Mouse (Mus musculus) right cerebral cortex, postnatal 14 days (tissue): ENCODE data around the gene Tspyl1.

Experiments
- DNase-seq: peaks from one replicate; pipeline ENCODE4 v3.0.0; 2022

Tspyl1 gene

DNA sequence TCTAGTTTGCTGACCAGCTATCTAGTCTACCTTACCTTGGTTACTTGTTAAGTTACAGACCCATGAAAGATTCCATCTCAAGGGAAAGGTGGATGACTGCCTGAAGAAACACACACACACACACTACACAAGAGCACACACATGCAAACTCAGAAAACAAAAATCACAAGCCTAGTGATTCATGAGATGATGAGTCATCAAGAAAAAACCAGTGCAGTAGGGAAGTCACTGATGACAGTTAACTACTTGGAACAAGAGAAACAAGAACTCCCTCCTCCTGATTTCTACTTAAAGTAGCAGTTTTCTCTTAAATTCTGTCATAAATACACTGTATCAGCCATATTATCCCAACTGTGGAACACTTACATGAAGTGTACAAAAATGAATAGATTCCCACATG, 25.1 kb downstream of the Tspyl1 start:
- no peak for DNase-seq

DNA sequence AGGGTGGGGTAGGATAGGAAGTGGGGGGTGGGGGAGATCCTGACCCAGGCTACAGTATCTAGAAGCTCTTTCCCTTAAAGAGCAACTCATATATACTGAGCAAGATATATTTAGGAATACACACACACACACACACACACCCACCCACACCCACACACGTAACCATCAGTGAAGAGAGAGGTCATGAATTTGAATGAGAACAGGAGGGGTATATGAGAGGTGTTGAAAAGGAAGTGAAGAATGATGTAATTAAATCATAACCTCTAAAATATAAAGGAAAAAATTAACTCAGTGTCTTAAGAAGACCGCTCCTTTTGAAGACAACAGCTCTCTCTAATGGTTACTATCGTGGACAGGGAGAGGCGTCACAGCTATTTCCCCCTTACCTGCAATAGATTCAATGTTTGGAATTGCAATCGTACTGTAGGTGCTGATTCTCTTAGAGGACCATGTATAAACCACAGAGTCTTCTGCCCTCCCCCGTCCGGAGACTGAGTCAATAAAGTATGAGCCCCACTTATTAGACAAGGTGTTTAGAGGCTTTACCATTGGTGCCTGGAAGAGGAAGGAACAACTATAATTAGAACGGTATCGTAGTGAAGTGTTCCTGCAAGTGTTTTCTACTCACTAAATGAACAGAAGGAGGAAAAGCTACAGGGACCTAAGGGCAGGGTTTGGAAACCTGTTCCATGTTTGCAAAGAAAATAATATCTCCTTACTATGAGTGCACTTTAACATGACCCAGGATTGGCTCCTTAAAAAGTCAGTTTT, 28.1 kb downstream of the Tspyl1 start:
- DNase-seq = no peak

DNA sequence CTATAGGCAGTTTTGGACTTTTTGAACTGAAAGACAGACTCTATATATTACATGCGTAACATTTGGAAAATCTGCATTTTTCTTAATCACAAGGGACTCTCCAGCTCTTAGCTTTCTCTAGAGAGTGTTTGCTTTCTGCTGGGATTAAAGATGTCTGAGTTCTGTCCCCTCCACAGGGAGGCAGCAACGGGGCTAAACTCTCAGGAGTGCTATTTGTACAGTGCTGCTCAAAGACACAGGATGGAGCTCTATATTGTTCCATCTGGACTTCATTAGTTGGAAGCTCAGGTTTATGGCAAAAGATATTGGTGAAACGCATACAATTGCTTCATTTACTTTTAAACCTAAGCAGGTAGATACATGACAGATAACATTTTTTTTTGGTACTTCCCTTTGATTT, 30.5 kb downstream of the Tspyl1 start:
- DNase-seq = no peak

DNA sequence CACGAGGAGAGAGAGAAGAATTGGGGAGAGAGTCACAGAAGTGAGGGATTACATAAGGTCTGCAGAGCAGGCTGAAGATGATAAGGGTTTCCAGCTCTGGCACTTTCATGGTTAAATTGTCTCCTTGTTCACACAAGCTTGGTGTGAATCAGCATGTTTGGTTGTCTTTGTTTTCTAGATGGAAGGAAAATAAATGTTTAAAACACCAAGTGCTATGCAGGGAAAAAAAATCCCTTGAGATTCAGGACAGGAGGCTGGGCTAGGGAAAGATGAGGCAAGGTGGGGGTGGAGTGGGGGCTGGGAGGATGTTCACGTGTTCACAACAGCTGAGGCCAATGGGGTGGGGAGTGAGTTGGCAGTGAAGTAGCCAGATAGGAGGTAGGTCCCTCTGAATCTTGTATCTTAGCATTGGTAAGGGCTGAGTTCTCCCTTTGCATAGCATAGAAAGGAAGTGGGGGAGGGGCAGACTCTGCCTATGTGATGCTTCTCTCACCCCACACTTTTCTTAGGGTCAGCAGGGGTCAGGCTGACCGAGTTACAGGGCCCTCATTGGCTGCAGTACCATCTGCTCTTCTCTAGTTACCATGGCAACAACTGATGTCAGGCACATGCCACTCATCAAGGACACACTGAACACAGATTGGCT, 34.7 kb downstream of the Tspyl1 start:
- DNase-seq = peak; percentile 58

DNA sequence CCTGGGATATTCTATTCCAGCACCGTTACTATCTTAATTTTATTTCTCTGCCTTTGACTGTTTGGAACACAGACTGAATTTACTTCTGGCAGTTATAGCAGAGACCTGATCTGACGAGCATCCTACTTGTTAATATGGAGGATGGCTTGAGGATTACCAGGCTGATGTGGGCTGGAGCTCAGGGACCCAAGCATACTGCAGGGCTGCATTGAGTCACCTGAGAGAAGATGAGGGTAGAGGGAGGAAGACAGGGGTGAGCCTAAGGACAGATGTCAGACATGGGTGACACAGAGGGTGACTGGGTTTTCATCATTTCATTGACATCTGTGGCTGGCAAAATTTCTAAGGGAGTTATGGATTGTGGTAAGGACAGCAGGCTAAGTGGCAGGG, 35.2 kb downstream of the Tspyl1 start:
- DNase-seq = no peak

DNA sequence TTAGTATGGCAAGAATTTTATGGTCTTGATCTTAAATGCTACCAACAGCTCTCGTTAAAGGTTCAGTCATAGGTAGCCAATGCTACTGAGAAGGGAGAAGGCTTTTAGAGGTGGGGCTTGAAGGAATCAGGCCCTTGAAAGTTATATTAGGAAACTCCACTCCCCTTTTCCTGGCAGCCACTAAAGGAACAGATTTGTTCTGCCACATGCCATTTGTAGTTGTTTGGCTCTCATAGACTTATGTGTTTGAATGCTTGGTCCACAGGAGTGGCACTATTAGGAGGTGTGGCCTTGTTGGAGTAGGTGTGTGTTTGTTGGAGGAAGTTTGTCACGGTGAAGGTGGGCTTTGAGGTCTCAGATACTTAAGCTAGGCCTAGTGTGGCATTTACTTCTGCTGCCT, 38.8 kb downstream of the Tspyl1 start:
- no peak for DNase-seq

DNA sequence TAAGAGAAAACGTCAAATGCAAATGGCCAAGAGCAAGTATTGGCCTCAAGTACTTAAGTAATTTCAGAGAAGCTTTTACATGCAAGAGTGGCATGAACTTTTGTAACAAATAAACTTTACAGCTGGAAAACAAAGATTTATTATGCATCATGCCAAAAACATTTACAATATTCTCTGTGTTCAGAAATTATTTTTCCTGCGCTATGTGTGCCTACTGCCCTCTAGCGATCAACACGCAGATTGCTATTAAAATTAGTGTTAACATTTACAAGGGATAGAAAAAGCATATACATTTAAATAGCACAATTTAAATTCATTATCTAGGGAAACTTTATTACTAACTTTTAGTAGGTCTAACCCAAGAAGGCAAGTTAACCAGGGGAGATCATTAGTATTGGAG, 44.7 kb downstream of the Tspyl1 start:
- DNase-seq = no peak

DNA sequence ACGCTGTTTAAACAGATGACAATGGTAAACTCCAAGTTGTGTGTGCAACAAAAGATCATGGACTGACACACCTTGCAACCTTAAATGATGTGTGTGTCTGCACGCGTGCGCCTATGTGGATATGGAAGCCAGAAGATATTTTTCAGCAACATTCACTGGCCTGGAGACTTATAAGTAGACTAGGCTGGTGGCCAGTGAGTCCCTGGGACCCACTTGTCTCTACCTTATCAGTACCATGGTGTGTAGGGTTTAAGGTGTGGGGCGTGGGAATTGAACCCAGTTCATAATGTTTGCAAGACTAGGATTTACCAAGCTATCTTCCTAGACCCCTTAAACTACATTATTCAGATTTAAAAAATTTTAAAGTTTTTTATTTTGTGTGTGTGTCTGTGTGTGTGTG, 45.2 kb downstream of the Tspyl1 start:
- DNase-seq = no peak

DNA sequence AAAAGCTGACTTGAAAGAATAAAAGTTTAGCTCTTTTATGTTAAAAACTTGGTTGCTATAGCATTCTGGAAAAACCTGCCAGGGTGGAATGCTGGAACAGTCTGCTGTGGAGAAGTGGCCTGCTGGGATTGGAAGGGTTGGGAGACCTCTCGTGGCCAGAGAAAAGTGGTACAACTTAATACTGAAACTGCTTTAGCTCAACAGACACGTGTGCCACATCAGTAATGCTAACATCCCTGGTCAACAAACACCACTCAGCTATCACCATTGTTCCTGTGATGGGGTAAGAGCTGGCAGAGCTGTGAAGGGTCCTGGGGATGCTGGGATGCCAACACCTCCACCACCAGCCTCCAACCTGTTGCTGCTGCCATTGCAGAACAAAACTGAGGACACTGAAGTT, 46.3 kb downstream of the Tspyl1 start:
- DNase-seq = peak; percentile 47
